Mouse (Mus musculus) MEL (cell line): ENCODE data around the gene Pex13.

Source experiments
- CTCF ChIP-seq, 3 experiments: IDR thresholded peaks in 2 of 3; conservative IDR thresholded peaks in 1 of 3; 2 replicates each; pipeline ENCODE4 v1.5.1; 2011 to 2012; ENCODE audit warnings: low read length in 3 of 3, low read depth in 2 of 3, mild to moderate bottlenecking in 2 of 3, improper control_type of control experiment in 1 of 3, inconsistent platforms in 1 of 3, mixed read lengths in 1 of 3, moderate library complexity in 1 of 3; ENCODE audit not compliant: control insufficient read depth in 1 of 3, insufficient read depth in 1 of 3, poor library complexity in 1 of 3, severe bottlenecking in 1 of 3
- ELF1 ChIP-seq: IDR thresholded peaks from 2 replicates; pipeline ENCODE4 v1.6.1; 2014; ENCODE audit warnings: low read depth, mild to moderate bottlenecking, inconsistent platforms, low read length, improper control_type of control experiment, moderate library complexity
- EP300 ChIP-seq, 2 experiments: IDR thresholded peaks; 2 replicates each; pipeline ENCODE4 v1.6.1; 2011; ENCODE audit warnings: improper control_type of control experiment in 2 of 2, low read length in 2 of 2, low read depth in 1 of 2, mild to moderate bottlenecking in 1 of 2
- MAFK ChIP-seq: IDR thresholded peaks from 2 replicates; pipeline ENCODE4 v1.6.1; 2011; ENCODE audit warnings: low read depth, mild to moderate bottlenecking, low read length, improper control_type of control experiment, borderline replicate concordance
- POLR2AphosphoS2 ChIP-seq: IDR thresholded peaks from 2 replicates; pipeline ENCODE4 v1.6.1; 2011; ENCODE audit warnings: low read length, improper control_type of control experiment
- RCOR1 ChIP-seq: IDR thresholded peaks from 2 replicates; pipeline ENCODE4 v1.6.1; 2012; ENCODE audit warnings: low read depth, mild to moderate bottlenecking, inconsistent platforms, low read length, improper control_type of control experiment
- SIN3A ChIP-seq: IDR thresholded peaks from 2 replicates; pipeline ENCODE4 v1.6.1; 2012; ENCODE audit warnings: low read length, improper control_type of control experiment, inconsistent platforms
- USF1 ChIP-seq: IDR thresholded peaks from 2 replicates; pipeline ENCODE4 v1.6.1; 2014; ENCODE audit warnings: low read depth, mild to moderate bottlenecking, inconsistent platforms, low read length, improper control_type of control experiment, moderate library complexity
- ZNF384 ChIP-seq: IDR thresholded peaks from 2 replicates; pipeline ENCODE4 v1.6.1; 2012; ENCODE audit warnings: low read depth, mild to moderate bottlenecking, inconsistent platforms, low read length, improper control_type of control experiment

DNA sequence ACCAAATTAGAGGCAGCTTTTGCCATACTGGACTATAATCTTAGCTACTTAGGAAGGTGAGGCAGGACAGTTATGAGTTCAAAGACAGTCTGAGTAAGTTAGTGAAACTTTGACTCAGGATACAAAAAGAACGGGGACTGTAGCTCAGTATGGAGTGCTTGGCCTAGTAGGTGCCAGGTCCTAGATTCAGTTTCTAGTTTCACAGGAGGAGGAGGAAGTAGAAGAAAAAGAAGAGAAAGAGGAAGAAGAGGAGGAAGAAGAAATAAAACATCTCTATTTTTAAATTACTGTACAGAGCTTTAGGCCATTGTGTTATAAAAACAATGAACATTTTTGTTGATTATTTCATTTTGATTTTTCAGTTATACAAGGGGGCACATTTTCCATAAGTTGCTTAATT, 22.3 kb upstream of the Pex13 start:
- TF ChIP-seq RCOR1 (no peak), CTCF (IDR thresholded peaks at IDR 0.05 in 2 of 3, conservative IDR thresholded peaks at IDR 0.05 in 1 of 3; ENCODE audit: control insufficient read depth in 1 of 3, insufficient read depth in 1 of 3, low read depth in 2 of 3, low read length in 3 of 3, poor library complexity in 1 of 3, severe bottlenecking in 1 of 3) (no peak), SIN3A (no peak), POLR2AphosphoS2 (no peak), ZNF384 (no peak), USF1 (no peak), EP300 (IDR thresholded peaks at IDR 0.05; ENCODE audit: low read depth in 1 of 2, low read length in 2 of 2) (no peak), ELF1 (no peak), MAFK (no peak)
